Mouse (Mus musculus): Measurements from ENCODE around the gene Setd6. TPM values are rescaled to one million over a fixed set of nuclear protein-coding genes. Genes with fewer than 3 reads are reported as not detected.

Gene Setd6
- total RNA-seq, 2 experiments from 2014 or later = 57.6 to 57.7 TPM

Other genes starting within 250 kb of the Setd6 start
- gene Csnk2a2, start 225.8 kb upstream of the Setd6 start, total RNA-seq (2014; fragmentation: Nextera tagmentation) = 60.1 and 77.7 TPM in 2 replicates
- gene Csnk2a2, start 225.8 kb upstream of the Setd6 start, total RNA-seq (2017) = 32.9 and 43.0 TPM in 2 replicates
- not detected in 2 replicates for gene Ccdc113, start 181.8 kb upstream of the Setd6 start, total RNA-seq (2014; fragmentation: Nextera tagmentation)
- gene Ccdc113, start 181.8 kb upstream of the Setd6 start, total RNA-seq (2017) = not detected in 2 replicates
- gene Prss54, start 139.5 kb upstream of the Setd6 start, total RNA-seq (2014; fragmentation: Nextera tagmentation) = not detected in 2 replicates
- gene Prss54, start 139.5 kb upstream of the Setd6 start, total RNA-seq (2017) = not detected in 2 replicates
- gene Gins3, start 82.4 kb upstream of the Setd6 start, total RNA-seq (2014; fragmentation: Nextera tagmentation) = 21.2 and 21.6 TPM in 2 replicates
- gene Gins3, start 82.4 kb upstream of the Setd6 start, total RNA-seq (2017) = 10.7 and 24.0 TPM in 2 replicates
- gene Ndrg4, start 38.9 kb upstream of the Setd6 start, total RNA-seq (2014; fragmentation: Nextera tagmentation) = not detected in 2 replicates
- not detected in 2 replicates for gene Ndrg4, start 38.9 kb upstream of the Setd6 start, total RNA-seq (2017)
- gene Cnot1, start 91.6 kb downstream of the Setd6 start, total RNA-seq (2014; fragmentation: Nextera tagmentation) = 278 and 316 TPM in 2 replicates
- gene Cnot1, start 91.6 kb downstream of the Setd6 start, total RNA-seq (2017) = 133 and 217 TPM in 2 replicates
- 91.4 and 188 TPM in 2 replicates for gene Sap18b, start 109.5 kb downstream of the Setd6 start, total RNA-seq (2014; fragmentation: Nextera tagmentation)
- 427 and 618 TPM in 2 replicates for gene Sap18b, start 109.5 kb downstream of the Setd6 start, total RNA-seq (2017)
- 10.0 and 13.4 TPM in 2 replicates for gene Slc38a7, start 137.7 kb downstream of the Setd6 start, total RNA-seq (2014; fragmentation: Nextera tagmentation)
- gene Slc38a7, start 137.7 kb downstream of the Setd6 start, total RNA-seq (2017) = 6.2 and 13.1 TPM in 2 replicates
- gene Got2, start 172.7 kb downstream of the Setd6 start, total RNA-seq (2014; fragmentation: Nextera tagmentation) = 209 and 215 TPM in 2 replicates
- 106 and 141 TPM in 2 replicates for gene Got2, start 172.7 kb downstream of the Setd6 start, total RNA-seq (2017)

All from megakaryocyte-erythroid progenitor cell, adult 5-6 weeks (primary cell).